Mouse (Mus musculus): Measurements from ENCODE around the gene Syn3.

Syn3 gene

DNA sequence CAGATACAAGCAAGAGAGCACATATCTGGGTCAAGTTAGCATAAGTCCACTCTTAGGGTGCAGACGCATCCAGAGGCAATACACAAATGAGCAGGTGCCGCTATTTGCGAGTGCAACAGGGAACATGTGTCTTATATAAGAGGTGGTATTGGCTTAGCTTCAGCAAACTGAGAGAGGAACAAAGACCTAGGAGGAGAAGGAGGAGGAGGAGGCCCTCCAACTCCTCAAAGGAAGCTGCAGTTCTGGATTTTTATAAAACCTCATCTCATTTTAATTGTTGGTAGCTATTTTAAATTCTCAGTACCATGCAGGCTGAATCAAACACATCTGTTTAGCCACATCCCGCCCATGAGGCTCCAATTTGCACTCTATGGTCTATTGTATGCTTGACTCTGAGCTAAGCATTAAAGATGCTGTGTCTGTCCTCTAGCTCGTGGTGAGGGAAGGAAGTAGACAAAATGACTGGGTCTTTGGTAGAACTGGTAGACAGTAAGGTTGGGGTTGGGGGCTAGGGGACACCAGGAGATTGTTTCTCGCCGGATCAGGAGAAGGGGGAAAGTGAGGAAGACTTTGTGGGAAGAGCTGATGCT is 219.0 kb downstream of the Syn3 start:
- DNase-seq (ENCODE audit: extremely low spot score, low spot score) = no peak

DNA sequence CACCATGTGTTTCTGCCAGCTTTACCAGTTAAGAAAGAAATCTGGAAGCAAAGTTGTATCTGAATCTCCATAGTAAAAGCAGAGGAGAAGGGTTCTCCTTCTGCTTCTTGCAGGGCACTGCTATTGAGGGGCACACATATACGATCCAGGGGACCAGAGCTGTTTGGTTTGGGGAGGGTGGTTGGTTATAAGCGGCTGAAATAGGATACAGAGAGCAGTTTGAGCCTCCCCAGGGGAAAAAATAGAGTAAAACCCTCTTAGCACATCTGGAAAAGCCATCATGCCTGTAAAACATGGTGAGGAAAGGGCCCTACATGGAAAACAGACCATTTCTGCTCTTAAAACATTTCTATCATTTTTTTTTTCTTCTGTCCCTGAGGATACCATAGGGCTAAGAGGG is 220.2 kb downstream of the Syn3 start:
- DNase-seq (ENCODE audit: extremely low spot score, low spot score) = no peak

DNA sequence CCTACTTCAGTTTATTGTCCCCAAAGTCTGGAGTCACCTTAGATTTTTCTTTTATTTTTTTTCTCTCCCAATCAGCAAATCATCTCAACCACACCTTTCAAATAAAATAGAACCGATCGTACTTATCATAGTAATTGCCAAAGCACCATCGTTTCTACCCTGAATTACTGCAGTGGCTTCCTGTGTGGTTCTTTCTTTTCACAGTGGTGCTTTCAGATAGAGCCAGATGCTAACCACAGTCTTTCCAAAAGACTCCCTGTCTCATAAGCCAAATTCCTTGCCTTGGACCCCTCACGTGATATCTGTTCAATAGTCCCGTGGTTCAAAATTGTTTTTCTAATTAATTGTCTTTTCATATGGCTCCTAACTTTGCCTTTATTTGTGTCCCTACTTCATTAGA is 221.4 kb downstream of the Syn3 start:
- DNase-seq (ENCODE audit: extremely low spot score, low spot score) = no peak

DNA sequence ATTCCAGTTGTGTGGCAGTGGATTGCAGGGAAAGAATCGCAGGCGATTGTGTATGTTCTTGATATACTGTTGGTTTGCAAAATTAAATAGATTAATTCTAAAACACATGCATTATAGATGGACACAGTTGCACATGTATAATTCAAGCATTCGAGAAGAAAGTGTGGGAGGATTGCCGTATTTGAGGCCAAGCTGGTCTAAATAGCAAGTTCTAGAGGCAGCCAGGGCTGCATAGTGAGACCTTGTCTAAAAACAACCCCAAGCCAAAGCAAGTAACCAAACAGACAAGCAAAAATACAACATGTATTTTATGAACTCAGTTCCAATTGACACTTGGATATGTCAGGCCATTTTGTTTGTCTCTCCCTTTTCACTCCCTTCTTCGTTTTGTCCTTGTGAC is 223.1 kb downstream of the Syn3 start:
- DNase-seq (ENCODE audit: extremely low spot score, low spot score) = no peak

DNA sequence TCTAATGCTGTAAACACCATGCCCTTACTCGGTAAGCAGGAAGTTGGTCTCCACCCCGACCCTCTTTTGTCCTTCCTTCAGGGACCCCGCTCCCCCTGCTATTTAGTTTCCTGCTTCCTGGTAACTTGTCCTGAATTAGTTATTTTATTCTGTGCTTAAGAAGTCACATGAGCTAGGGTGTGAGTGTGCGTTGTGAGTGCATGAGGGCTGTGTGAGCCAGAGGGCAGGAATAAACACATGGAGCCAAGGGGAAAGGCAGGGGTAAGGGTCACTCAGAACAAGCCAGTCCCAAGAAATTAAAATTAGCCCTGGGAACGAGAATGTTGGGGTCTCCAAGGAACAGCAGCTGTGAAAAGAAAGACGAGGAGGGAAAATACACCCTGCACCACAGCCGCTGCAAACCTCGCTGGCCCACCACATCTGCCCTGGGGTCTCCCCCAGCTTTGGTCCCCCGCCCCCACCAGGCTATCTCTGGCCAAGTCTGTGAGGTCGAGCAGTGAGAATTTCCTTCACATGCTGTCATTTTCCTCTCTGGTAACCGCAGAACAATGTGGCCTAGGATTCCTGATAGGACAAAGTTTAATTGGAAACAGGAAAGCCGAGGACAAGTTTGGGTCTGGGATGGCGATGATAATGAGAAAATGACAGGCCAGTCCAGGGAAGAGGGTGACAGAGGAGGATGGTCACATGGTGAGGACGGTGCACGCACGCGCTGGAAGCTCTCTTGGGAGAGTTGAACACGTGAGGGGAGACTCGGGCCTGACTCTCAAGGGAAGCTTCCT is 225.1 kb downstream of the Syn3 start:
- no peak for DNase-seq (ENCODE audit: extremely low spot score, low spot score)

DNA sequence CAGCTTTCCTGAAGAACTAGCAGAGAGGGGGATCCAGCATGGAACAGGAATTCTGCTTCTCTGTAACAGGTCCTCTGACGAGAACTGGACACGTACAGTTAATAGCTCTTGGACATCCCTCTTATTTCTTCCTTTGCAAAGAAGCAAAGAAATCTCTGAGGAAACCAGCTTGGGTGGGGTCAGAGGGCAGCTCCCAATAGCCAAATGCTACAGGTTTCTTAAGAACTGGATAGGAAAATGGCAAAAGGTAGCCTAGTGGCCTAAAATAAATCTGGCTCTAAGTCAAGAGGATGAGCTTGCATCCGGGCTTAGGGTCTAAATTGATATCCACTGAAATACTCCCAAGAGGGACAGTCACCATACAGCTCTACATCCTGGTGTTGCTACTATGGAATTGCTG is 225.9 kb downstream of the Syn3 start:
- no peak for DNase-seq (ENCODE audit: extremely low spot score, low spot score)

DNA sequence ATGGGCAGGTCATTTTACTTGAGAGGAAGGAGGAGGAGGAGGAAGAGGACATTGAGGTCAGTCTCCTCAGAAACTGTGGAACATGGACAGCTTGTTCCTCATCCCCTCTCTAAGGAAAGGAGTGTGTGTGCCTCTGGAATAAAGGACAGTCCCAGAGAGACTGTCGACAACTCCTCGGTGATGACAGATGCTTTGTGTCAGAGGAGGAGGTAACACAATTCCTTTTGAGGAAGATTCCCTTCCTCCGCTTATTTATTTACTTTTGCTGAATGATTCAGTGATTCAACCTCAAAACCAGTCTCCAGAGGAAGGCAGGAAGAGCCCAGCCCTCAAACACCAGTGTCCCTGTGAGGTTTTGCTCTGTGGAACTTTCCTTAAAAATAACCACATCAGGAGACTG is 228.4 kb downstream of the Syn3 start:
- DNase-seq (ENCODE audit: extremely low spot score, low spot score) = no peak

DNA sequence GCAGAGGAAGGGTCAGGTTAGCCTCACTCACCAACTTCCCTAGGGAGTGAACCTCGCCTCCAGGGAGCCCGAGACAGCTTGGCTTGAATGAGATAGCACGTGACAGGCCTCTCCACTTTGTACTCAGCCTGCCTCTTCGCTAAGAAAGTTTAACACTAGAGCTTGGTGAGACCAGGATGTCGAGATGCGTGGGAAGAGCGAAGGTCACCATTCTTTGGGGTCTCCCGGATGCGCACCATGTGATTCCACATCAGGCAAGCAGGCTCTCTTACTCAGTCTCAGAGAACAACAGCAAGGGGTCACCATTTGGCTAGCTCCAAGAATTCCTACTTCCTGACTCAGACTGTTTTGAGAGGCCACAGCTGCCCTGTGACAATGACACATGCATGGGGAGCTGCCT is 234.1 kb downstream of the Syn3 start:
- DNase-seq (ENCODE audit: extremely low spot score, low spot score) = no peak

DNA sequence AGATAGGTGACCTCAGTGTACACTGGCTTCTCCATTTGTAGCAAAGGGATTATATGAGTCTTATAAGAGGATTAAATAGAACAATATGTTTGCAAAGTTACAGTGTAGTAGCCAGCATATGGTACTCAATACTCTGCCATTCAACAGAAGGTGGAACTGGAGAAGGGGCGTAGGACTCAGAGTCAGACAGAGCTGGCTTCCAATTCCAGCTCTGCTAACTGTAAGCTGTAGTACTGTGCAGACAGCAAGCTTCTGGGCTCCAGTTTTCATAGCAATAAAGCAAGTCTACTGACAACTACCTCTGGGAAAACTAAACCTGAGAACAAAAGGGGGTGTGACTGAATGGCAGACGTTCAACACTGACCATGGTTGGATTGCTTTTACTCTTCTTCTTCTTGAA is 237.0 kb downstream of the Syn3 start:
- no peak for DNase-seq (ENCODE audit: extremely low spot score, low spot score)

DNA sequence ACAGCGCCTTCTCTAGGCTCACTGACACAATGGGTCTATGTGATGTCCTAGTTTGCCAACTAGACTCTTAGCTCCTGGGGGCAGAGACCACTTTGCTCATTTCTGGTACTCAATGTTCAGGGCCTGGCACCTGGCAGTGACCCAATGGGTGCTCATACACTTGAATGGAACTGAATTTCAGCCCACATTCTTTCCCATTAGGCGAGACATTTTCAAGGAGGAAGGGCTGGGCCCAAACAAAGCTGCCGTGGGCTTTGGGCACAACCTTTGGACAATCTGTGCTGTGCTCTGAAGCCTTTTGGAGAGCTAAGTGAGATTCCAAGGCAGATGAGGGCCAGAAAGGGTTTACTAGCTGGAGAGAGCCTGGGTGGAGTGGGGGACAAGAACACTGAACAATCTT is 239.7 kb downstream of the Syn3 start:
- no peak for DNase-seq (ENCODE audit: extremely low spot score, low spot score)

DNA sequence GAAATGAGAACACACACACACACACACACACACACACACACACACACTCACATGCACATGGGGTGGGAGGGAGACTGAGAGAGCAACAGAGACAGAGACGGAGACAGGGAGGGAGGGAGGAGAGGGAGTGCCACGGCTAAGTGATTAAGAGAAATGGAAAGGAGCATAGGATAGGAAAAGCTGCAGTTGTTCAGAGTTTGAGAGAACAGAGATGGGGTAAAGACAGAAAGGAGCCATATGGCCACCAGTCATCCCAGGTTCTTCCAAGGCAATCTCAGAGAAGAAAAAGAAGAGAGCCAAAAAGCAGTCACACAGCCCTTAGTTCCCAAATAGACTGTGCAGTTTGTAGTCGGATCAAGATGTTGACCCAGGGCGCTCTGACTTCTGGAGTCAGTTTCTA is 240.7 kb downstream of the Syn3 start:
- DNase-seq (ENCODE audit: extremely low spot score, low spot score) = no peak

DNA sequence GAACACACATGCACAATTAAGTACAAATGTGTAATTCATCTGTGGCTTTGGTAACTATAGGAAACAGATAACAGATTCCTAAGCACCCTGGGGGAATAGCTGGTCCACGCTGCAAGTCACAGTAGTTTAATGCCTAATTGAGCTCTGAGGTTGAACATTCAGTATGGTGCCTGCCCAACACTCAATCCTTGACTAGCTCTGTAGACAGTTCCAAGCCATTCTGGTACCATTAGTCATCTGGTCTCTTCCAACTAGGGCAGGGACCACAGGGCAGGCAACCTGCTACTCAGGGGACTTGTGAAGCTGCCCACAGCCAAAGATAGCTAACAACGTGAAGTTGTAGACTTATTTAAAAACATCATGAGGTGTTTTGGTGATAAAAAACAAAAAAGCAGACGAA is 241.7 kb downstream of the Syn3 start:
- DNase-seq (ENCODE audit: extremely low spot score, low spot score) = no peak

DNA sequence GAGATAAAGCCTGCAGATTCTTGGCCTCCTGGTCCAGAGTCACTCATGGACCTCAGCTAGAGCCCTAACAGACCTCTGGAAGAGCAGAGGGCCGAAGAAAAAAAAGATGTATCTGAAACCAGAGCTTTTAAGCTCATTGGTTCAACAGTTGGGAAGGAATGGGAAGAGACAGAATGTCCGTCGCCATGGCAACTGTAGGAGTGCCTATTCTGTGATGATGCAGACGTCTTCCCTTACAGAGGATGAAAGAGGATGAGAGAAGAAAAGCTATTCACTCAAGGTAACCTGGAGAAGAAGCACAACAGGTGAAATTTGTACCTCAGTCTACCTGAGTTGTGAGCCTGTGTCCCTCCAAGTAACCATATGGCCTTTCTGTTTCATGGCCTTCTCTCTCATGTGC is 242.5 kb downstream of the Syn3 start:
- DNase-seq (ENCODE audit: extremely low spot score, low spot score) = no peak

DNA sequence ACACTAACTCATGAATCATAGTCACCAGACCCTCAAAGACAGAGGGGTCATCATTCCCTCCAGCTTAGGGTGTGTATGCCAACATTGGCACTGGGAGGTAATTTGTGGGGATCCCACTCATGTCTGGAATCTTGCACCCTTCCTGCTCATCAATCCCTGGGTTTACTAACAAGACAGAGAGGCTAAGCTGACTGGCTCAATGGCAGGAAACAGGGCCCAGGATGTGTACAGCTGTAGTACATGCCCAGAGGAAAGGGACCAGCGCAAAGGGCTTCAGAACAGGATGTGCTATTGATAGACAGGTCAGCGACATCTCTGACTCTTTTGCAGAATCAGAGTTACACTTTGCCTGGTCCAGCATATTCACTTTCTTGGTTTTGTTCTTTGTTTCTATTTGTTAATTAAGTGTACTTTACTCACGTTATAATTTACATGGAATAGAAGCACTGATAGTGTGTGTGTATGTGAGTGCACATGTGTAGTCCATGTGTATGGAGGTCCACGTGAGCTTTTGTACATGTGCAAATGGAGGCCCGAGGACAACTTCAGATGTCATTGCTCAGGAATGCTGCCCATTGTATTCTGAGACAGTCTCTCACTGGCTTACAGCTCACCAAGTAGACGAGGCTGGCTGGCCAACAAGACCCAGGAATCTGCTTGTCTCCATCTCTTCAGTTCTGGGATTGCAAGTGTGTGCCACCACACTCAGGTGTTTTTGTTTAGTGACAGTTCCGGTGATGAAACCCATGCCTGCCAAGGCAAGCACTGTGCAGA is 248.4 kb downstream of the Syn3 start:
- DNase-seq (ENCODE audit: extremely low spot score, low spot score) = no peak

DNA sequence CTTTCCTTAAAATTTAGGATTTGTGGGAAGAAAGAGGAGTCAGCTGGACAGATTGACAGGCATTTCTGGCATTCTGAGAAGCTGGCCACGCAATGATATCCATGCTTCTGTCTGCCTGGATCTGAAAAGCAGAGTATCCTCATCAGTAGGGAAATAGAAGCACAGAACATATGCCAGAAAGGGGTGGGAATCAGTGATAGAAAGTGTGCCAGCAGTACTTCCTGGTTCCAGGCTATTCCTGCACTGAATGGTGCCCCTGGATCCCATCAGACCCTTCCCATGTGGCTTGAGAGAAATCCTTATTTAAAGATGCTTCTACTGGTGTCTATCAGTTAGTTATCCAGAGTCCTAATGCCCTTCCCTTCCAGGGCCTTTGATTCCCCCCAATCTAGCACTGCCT is 249.4 kb downstream of the Syn3 start:
- DNase-seq (ENCODE audit: extremely low spot score, low spot score) = no peak

DNA sequence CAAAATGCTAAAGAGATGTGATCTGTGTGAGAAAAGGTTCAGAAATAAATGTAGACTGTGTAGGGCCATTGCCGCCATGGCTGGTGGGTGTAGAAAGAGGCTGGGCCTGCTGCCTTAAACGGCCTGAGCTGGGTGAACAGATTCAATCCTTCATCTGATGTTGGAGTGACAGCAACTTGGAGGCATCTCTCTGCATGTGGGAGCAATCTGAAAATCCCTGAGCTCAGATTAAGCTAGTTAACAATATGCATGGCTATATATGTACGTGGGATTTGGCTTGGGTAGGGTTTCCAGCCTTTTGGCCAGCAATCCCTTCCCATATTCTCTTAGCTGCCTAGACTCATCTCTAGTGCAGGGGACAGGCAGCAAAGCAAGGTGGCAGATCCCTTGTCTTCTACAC is 249.9 kb downstream of the Syn3 start:
- DNase-seq (ENCODE audit: extremely low spot score, low spot score) = no peak

DNA sequence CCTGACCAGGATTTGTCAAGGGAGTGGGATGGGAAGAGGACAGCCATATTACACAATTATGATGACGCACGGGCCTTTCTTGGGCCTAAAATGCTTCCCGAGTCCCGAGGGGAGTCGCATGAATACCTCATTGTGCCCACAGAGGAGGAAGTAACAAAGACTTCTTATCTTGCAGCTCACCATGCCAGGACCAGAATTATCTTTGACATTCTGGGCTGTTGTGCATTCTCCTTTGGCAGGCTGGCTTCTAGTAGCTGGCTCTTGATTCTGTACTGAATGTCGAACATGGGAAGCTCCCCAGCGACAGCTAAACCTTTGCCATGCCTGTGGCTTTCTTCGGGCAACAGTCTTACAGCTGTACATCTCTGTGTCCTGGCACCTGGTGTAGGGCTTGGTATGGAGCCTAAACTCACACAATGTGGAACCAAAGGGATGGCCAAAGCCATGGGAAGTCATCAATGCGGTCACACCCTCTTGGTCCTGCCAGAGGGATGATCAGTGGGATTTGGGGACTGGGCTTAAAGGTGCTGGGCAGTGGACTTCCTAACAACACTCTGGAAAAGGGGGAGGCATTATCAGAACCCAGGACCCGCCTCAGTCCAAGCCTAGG is 250.5 kb downstream of the Syn3 start:
- no peak for DNase-seq (ENCODE audit: extremely low spot score, low spot score)

DNA sequence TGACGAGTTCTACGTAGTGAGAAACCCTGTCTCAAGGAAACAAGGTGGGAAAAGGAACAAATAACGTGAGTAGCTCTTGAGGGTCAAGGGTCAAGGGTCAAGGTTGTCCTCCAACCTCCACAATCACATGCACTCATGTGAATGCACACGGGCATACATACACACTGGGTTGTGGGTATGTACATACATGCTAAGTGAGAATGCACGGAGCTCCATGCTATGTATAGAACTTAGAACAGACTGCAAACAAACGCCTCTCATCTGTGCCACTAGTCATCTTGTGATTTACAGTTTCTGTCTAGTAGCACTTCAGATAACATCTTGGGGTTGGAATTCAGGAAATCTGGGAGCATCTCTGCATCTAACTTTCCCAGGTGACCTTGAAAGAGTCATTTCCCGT is 253.3 kb downstream of the Syn3 start:
- DNase-seq (ENCODE audit: extremely low spot score, low spot score) = no peak

DNA sequence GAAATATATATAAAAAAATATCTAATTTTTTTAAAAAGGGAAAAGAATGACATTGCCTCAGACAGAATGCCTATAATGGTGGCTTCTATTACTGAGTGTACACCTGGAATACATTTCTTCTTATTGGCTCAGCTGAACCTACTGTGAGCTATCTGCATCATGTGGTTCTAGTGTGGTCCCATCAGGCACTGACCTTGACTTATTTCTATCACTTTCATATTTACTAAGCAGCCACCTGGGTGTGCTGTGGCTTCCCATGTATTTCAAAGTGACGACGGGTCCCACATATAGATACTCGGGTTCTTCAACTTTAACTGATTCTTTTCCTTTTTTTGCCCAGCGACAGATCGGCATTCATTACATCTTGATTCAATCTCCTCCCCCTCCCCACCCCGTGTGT is 255.2 kb downstream of the Syn3 start:
- no peak for DNase-seq (ENCODE audit: extremely low spot score, low spot score)

DNA sequence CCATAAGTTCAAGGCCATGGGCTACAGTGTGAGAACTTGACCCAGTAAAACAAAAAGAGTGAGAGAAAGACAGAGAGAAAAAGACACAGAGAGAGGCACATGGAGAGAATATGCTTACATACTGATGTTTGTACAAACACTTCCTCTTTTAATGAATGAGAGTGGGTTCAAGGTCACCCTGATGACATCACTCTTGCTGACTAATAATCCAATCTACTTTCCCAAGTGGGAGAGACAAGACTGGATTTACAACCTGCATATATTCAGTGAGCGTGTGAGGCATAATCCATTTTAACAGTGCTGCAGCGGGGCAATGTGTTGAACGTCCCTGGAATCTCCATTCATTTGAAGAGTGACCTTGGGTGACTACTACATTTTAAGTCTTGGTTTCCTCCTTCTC is 256.0 kb downstream of the Syn3 start:
- DNase-seq (ENCODE audit: extremely low spot score, low spot score) = no peak

DNA sequence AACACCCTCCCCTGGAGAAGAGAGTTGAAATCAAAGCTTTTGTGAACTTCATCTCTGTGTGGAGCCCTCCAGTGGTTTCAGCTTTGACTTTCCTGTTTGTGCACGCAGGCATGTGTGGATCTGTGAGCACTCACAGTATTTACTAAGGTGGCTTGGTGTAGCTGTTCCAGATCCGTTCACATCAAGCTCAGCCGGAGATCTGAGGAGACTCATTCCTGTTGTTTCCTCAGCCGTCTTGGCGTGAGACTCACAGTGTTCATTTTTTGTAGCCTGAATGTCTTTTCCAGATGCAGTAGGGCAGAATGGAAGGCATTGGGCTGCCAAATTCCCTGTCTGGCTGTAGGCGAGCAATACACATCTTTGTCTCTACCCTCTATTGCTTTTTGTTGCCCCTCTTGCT is 268.7 kb downstream of the Syn3 start:
- no peak for DNase-seq (ENCODE audit: extremely low spot score, low spot score)

DNA sequence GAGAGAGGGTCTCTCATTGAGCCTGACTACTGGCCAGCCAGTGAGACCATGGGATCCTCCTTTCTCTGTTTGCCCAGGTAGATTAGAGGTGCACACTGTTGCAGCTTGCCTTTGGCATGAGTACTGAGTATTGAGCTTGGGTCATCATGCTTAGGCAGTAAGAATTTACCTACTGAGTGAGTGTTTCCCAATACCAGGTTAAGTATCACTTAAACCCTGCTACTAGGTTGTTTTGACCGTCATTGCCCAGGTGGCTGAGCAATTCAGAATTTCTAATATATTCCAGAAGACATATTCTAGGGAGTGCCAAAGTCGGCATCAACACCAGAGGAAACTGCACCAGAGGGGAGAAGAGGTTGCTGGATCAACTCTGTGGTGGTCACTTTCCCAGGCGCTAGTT is 273.2 kb downstream of the Syn3 start:
- no peak for DNase-seq (ENCODE audit: extremely low spot score, low spot score)

All from neural tube, embryonic 10.5 days (tissue).